Mouse (Mus musculus) urinary bladder, adult 18-20 months (tissue): ENCODE results near the gene Emc7.

Source experiments
- DNase-seq, 2 experiments: peaks; one replicate each; pipeline ENCODE4 v3.0.0; 2022; ENCODE audit warnings: low spot score in 2 of 2, mixed read lengths in 2 of 2

The Emc7 gene

DNA sequence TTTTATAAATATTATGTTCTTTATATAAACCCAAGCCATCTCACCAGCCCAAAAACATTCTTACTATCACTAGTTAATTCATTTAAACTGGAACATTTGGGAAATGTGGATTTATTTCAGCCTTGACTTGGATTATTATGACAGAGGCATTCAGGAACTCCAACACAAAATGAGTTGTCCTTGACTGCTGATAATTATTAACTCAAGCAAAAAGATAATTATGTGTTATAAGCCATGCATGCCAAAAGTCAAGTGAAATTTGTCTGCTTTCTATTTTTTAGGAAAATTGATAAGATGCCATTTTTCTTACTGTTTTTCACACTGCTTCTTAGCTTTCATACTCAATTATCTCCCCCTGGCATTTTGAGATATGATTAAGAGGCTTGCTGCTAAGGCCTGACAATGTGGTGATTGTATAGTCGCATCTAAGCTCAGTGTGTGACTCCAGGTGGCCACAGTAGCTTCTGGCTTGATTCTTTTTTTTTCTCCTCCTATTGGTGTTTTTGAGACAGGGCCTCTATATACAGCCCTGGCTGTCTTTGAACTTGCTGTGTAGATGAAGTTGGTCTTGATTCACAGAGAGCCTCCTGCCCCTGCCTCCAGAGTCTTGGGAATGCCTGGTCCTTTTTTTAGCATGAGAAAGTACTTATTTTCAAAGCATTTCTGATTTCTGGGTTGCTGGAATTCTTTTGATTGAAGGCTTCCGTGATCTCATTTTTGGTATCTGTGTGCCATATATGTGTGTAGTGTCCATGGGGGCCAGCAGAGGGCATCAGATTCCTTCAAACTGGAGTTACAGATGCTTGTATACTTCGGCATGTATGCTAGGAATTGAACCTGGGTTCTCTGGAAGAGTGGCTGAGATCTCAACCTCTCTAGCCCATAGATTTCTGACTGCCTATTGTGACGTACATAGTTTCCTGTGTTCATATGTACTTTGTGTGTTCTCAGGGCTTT lies 66.0 kb downstream of the Emc7 start:
- DNase-seq, result no peak
